Mouse (Mus musculus) R1 (cell line): ENCODE measurements around the gene Slc6a15.
A peak's percentile ranks its signal among the peaks of the same experiment; 100 is the strongest.

Source experiments
- DNase-seq: peaks from one replicate; pipeline ENCODE4 v3.0.0-alpha.2; 2018; ENCODE audit warnings: low read depth, low spot score

Gene Slc6a15

GRCm38 (mm10) chr10:103367371-103368295 is at the start of gene Slc6a15:
Gene Slc6a15 (plus strand): TSS chr10:103367783.
- peak; percentile 70 for DNase-seq

- no peak for DNase-seq
Measured at GRCm38 (mm10) chr10:103321941-103322340, 45.6 kb upstream of the Slc6a15 start.

- DNase-seq = peak; percentile 72
Measured at GRCm38 (mm10) chr10:103323386-103323785, 44.2 kb upstream of the Slc6a15 start.

GRCm38 (mm10) chr10:103334306-103334705 is 33.3 kb upstream of the Slc6a15 start:
- DNase-seq = no peak

- no peak for DNase-seq
Measured at GRCm38 (mm10) chr10:103339928-103340327, 27.7 kb upstream of the Slc6a15 start.

- DNase-seq = peak; percentile 93
Measured at GRCm38 (mm10) chr10:103346797-103347196, 20.8 kb upstream of the Slc6a15 start.

- peak; percentile 73 for DNase-seq
Measured at GRCm38 (mm10) chr10:103368296-103369080, 905 bp downstream of the Slc6a15 start.

GRCm38 (mm10) chr10:103369081-103369420 is 1.5 kb downstream of the Slc6a15 start:
- peak; percentile 98 for DNase-seq

- peak; percentile 43 for DNase-seq
Measured at GRCm38 (mm10) chr10:103402171-103402570, 34.6 kb downstream of the Slc6a15 start.

GRCm38 (mm10) chr10:103427717-103428116 is 60.1 kb downstream of the Slc6a15 start:
- DNase-seq = no peak

- DNase-seq = no peak
Measured at GRCm38 (mm10) chr10:103442588-103442987, 75.0 kb downstream of the Slc6a15 start.

- peak; percentile 68 for DNase-seq
Measured at GRCm38 (mm10) chr10:103443070-103443469, 75.5 kb downstream of the Slc6a15 start.

- DNase-seq = no peak
Measured at GRCm38 (mm10) chr10:103448340-103448739, 80.8 kb downstream of the Slc6a15 start.

GRCm38 (mm10) chr10:103457896-103458295 is 90.3 kb downstream of the Slc6a15 start:
- no peak for DNase-seq
